Mouse (Mus musculus) brain, adult 2 months (tissue): ENCODE measurements at regions not wholly inside any gene's neighbourhood (a gene's known extent, or its start where the extent isn't known, plus 50 kb on each side); places are given as distances from the start of the nearest gene placed in this dataset.
"Not testable (repeated sequence)": the region's sequence is repeated elsewhere in the genome, so short reads cannot be mapped to it uniquely, and the experiment has no call there.

Source experiments
- DNase-seq: peaks from one replicate; pipeline ENCODE4 v3.0.0; 2011; ENCODE audit warnings: low read depth, low spot score

DNA sequence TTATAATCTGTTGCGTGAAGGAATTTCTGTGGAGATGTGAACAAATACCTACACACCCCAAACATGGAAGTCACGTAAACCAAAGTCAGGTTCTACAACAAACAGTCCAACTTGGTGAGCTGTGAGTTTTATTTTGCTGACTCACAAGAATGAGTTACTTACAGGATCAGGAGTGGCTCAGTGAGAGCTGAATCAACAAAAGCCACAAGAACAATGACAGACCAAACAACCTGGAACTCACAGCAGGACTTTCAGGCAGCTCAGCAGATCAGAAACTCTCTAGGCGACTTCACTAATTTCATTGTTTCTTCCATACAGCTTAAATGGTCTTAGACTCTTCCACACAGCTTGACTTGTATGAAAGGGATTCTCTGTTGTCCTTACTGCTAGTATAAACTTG lies 254.4 kb upstream of the Lrrc4c start:
- no peak for DNase-seq

- not testable (repeated sequence) for DNase-seq
Measured at GRCm38 (mm10) chr2:96108451-96108850, 209.5 kb upstream of the Lrrc4c start.

DNA sequence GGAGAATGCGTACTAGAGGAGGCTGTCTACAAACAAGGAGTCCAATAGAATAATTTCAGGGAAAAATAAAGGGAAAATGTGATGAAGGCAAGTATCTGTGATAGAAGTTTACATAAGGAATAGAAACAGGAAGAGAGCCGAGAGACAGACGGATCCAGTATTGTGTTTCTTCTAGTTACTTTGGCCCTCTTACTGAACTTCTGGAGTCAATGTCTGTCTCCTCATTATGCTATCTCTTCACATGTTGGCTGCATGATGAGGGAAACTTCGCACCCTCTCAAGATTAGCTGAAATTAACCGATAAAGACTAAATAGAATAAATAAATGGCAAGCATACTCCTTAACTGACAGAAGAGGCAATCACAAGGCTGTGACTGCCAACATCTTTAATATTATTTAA lies 197.9 kb upstream of the Lrrc4c start:
- no peak for DNase-seq

DNA sequence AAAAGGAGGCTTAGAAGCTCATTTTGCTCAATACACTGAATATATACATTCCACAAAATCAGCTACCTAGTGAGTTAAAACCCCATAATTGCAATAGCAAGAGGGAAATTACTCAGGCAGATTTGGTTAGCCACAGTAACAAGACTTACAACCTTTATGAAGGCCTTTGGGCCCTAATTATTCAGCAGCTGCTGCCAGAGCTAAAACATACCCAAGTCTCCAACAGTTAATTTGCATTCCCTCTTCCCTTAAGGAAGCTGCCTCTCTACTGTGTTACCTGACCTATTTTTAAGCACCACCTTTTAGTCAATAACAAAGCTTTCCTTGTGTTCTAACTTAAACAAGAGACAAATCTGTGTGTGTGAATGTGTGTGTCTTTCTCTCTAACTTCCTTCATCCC lies 179.4 kb upstream of the Lrrc4c start:
- no peak for DNase-seq

GRCm38 (mm10) chr2:96155295-96155694 lies 162.7 kb upstream of the Lrrc4c start:
- no peak for DNase-seq

GRCm38 (mm10) chr2:96166624-96167023 lies 151.3 kb upstream of the Lrrc4c start:
- DNase-seq = peak; percentile 41
